Mouse (Mus musculus) thymus, adult 2 months (tissue): ENCODE data around the gene Mmp14. TPM values are rescaled to one million over a fixed set of nuclear protein-coding genes. Genes with fewer than 3 reads are reported as not detected.
A peak's percentile ranks its signal among the peaks of the same experiment; 100 is the strongest.

ENCODE experiments used
- DNase-seq: peaks from one replicate; pipeline ENCODE4 v3.0.0; 2021
- H3K27ac ChIP-seq: fragments of 200-500 bp; 2 replicates; pipeline ENCODE4 v1.5.1; 2012; ENCODE audit warnings: low read length, control low read depth; ENCODE audit not compliant: control insufficient read depth, insufficient read depth
- H3K27me3 ChIP-seq: fragments of 200-500 bp; 2 replicates; pipeline ENCODE4 v1.6.1; 2012; ENCODE audit warnings: mild to moderate bottlenecking, low read length, moderate library complexity, mixed read lengths; ENCODE audit not compliant: control insufficient read depth, insufficient read depth
- H3K36me3 ChIP-seq: fragments of 200-500 bp; 2 replicates; pipeline ENCODE4 v1.6.1; 2012; ENCODE audit warnings: mild to moderate bottlenecking, low read length, moderate library complexity; ENCODE audit not compliant: control insufficient read depth, insufficient read depth
- H3K4me1 ChIP-seq: fragments of 200-500 bp; replicated peaks from 2 replicates; pipeline ENCODE4 v1.6.1; 2012; ENCODE audit warnings: low read length; ENCODE audit not compliant: control insufficient read depth, insufficient read depth
- H3K4me3 ChIP-seq: fragments of 200-500 bp; 2 replicates; pipeline ENCODE4 v1.5.1; 2012; ENCODE audit warnings: mild to moderate bottlenecking, low read length, control low read depth, moderate library complexity; ENCODE audit not compliant: control insufficient read depth, insufficient read depth
- CTCF ChIP-seq: fragments of 200-500 bp; IDR thresholded peaks from 2 replicates; pipeline ENCODE4 v1.5.1; 2012; ENCODE audit warnings: mild to moderate bottlenecking, control low read depth, low read length, moderate library complexity, borderline replicate concordance; ENCODE audit not compliant: control insufficient read depth, poor library complexity, insufficient read depth; ENCODE audit errors: extremely low read depth
- POLR2A ChIP-seq: fragments of 200-500 bp; IDR thresholded peaks from 2 replicates; pipeline ENCODE4 v1.6.1; 2012; ENCODE audit warnings: mild to moderate bottlenecking, low read length, control low read depth, moderate library complexity; ENCODE audit not compliant: control insufficient read depth, poor library complexity, insufficient read depth; ENCODE audit errors: extremely low read depth
- WGBS: fragments of 180-500 bp; shearing (Covaris S2); methylation state at CpG from one replicate; pipeline ENCODE4 v1.1.7; 2018; 5-methylcytosine and 5-hydroxymethylcytosine counted together
- polyA plus RNA-seq: library from polyadenylated mRNA; depleted of rRNA; stranded (reverse); fragments of >200 nt; gene quantifications from 2 replicates; pipeline ENCODE4 v1.2.3, GENCODE M21; 2012

Mmp14 gene
- polyA plus RNA-seq, 1 experiment = 76.5 TPM

DNA sequence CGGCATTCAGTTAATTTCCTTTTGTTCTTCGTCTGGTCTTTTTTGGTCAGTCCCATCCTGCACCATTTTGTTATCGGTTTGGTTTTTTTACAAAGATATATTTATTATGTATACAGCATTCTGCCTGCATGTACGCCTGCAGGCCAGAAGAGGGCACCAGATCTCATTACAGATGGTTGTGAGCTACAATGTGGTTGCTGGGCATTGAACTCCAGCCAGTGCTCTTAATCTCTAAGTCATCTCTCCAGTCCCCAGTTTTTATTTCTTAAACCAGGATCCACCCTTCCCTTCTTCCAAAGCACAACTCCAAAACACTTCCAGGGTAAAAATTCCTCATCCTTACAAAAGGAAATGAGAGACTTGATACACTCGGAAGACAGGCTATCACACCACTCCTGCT, 8.0 kb upstream of the Mmp14 start:
- Histone ChIP-seq H3K36me3 (no peaks in the 10 kb centered on the region), H3K27me3 (no peaks in the 10 kb centered on the region), H3K27ac (no peak overlapping the region), H3K4me3 (no peak overlapping the region), H3K4me1 (no peaks in the 10 kb centered on the region; the same call in 1 of the 2 replicates)
- no peak for TF ChIP-seq CTCF
- no peak for TF ChIP-seq POLR2A
- peak; percentile 35 for DNase-seq
- 67% methylated on average over 5 of the region's 5 CpGs for WGBS

DNA sequence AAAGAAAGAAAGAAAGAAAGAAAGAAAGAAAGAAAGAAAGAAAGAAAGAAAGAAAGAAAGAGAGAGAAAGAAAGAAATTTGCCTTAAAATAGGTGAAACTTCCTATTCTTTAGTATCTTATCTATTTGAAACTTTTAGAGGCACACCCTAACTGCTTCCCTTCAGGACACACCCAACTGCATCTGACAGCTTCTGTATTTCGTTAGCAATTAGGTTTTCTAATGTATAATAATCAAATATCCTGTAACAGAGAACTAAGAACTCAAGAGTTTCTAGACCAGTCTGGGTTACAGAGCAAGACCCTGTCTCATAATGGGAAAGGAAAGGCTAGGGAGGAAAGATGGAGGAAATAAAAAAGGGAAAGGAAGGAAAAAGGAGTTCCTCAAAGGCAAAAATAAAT, 6.8 kb upstream of the Mmp14 start:
- TF ChIP-seq CTCF (no peak), POLR2A (no peak)
- Histone ChIP-seq H3K36me3 (no peaks in the 10 kb centered on the region), H3K4me3 (no peak overlapping the region), H3K27ac (no peak overlapping the region), H3K27me3 (no peaks in the 10 kb centered on the region), H3K4me1 (peaks cover 5% of the 10 kb centered on the region)
- WGBS = 91% methylated on average over 1 of the region's 1 CpGs
- DNase-seq = no peak

DNA sequence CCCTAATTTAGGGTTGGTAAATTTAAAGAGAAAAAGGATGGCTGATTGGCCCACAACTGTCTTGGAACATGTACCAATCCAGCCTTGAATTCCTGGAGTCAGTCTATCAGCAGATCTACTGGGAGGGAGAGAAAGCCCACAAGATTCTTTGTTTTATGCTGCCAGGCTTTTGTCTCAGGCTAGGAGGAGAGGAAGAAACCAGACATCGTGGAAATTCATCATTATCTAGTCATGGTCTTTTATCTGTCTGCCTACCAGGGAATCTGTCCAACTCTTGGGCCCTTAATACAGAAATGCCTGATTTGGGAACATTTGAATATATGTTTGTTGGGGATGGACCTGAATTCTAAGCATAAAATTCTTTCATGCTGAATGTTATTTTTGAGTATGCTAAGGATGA, 5.9 kb upstream of the Mmp14 start:
- Histone ChIP-seq H3K4me3 (no peak overlapping the region), H3K27ac (no peak overlapping the region)
- WGBS = 85% methylated on average over 1 of the region's 1 CpGs

DNA sequence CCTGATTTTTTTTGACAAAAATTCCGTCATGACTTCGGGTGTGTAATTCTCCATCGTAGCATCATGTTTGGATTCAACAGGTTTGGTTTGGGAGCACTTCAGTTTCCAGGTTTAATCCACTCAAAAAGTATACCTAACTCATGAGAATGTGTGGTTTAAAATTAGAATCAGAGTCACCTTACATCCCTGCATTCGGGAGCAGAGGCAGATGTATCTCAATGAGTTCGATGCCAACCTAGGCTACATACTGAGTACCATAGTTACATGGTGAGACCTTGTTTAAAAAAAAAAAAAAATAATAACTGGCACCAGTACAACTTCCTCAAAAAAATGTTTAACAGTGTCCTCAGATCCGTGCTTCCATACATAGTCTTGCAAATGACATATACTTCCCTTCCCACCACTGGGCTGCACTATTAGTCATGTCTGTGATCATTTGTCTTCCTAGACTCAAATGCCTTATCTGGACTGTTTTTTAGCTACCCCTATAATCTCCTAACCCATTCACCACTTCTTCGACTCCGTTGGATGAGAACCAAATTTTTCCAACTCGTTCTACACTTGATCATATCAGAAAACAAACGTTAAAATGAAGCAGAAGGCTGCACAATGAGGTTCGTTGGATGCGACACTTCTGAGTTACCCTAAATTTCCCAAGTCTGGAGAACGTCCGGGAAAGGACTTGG, 5.3 kb upstream of the Mmp14 start:
- Histone ChIP-seq H3K4me1 (peaks cover 7% of the 10 kb centered on the region), H3K4me3 (peak overlapping the region; percentile 56), H3K27me3 (no peaks in the 10 kb centered on the region), H3K27ac (peak overlapping the region; percentile 63), H3K36me3 (no peaks in the 10 kb centered on the region)
- no peak for DNase-seq
- 28% methylated on average over 14 of the region's 14 CpGs for WGBS
- TF ChIP-seq POLR2A (no peak), CTCF (no peak)

More for the DNA sequence above, 5.9 kb upstream of the Mmp14 start:
- Histone ChIP-seq H3K27me3 (no peaks in the 10 kb centered on the region), H3K4me1 (peaks cover 5% of the 10 kb centered on the region), H3K36me3 (no peaks in the 10 kb centered on the region)
- DNase-seq = no peak
- TF ChIP-seq POLR2A (no peak), CTCF (no peak)

DNA sequence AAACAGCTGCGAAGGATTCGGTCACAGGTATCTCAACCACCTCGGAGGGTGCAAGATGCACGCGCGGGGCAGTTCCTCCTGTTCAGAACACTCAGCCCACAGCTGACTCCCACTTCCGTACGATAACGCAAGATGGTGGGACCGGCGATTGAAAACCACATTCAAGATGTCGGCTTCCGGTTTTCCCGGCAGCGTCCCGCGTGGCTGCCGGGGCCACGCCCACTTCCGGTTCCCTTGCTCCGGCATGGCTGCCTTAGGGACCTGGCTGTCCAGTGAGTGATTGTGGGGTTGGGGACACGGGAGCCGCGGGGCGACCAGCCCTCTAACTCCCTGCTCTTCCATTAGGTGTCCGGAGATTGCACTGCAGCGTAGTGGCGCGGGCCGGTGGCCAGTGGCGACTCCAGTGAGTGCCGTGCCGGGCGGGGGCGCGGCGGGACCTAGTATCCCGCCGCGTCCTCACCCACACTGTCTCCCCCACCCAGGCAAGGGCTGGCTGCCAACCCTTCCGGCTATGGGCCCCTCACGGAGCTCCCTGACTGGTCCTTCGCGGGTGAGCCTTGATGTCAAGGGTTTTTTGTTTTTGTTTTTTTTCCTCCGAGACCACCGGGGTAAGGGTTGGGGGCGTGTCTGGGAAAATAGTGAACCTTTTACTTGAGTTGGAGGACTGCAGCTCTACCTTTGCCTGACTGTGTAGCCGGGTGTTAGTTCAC, 4.6 kb upstream of the Mmp14 start, which contains the start of gene Mrpl52:
Mrpl52 (plus strand) TSS at position 221 of the 710 bp plus-strand sequence.
- H3K4me1 ChIP-seq = peaks cover 14% of the 10 kb centered on the region
- peaks cover 4% of the 10 kb centered on the region; the same call in 1 of the 2 replicates for H3K27me3 ChIP-seq
- WGBS = 2% methylated on average over 48 of the region's 48 CpGs
- peak within 1 kb of the TSS; percentile 56 for H3K4me3 ChIP-seq
- no peaks in the 10 kb centered on the region for H3K36me3 ChIP-seq
- 0 out of 2 replicates have a peak, but pooled peaks have one; percentile 34 for TF ChIP-seq CTCF
- peak; percentile 65; the same call in 1 of the 2 replicates for TF ChIP-seq POLR2A
- H3K27ac ChIP-seq = peak within 1 kb of the TSS; percentile 63
- peak; percentile 91 for DNase-seq

DNA sequence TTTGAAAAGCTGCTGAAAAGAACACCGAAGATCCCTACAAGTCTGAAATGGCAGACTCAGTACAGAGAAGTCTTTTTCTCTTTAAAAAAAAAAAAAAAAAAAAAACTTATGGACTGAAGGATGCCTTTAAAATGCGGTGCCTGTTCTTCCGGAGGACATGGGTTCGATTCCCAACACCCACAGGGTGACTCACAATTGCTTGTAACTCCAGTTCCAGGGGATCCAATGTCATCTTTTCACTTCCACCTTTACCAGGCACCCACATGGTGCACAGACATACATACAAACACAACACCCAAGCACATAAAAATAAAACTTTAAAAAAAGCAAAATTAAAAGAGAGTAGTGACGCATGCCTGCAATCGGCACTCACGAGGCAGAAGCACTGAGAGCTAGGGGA, 3.7 kb upstream of the Mmp14 start:
- peaks cover 19% of the 10 kb centered on the region for H3K4me1 ChIP-seq
- DNase-seq = no peak
- WGBS = 93% methylated on average over 7 of the region's 7 CpGs
- no peak for TF ChIP-seq CTCF
- TF ChIP-seq POLR2A = no peak
- H3K4me3 ChIP-seq = no peak overlapping the region
- H3K36me3 ChIP-seq = no peaks in the 10 kb centered on the region
- H3K27me3 ChIP-seq = peaks cover 6% of the 10 kb centered on the region; the same call in 1 of the 2 replicates
- H3K27ac ChIP-seq = no peak overlapping the region

DNA sequence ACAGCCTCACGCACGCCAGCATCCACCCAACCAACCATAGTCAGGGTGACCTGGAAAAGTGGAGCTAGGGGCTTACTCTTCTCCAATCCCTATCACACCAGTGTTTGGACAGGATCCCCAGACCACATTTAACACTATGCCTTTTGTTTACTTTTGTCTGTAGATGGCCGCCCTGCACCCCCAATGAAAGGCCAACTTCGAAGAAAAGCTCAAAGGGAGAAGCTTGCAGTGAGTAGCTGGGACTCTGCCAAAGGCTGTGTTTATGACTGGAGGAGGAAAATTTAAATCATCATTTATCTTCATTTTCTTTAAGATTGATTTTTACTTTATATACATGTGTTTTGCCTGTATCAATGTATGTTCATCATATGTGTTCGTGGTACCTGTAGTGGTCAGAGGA, 3.0 kb upstream of the Mmp14 start:
- TF ChIP-seq CTCF (no peak), POLR2A (no peak)
- Histone ChIP-seq H3K36me3 (no peaks in the 10 kb centered on the region), H3K4me3 (no peak overlapping the region), H3K27me3 (peaks cover 6% of the 10 kb centered on the region; the same call in 1 of the 2 replicates), H3K4me1 (peaks cover 26% of the 10 kb centered on the region), H3K27ac (no peak overlapping the region)
- no peak for DNase-seq
- WGBS = 96% methylated on average over 5 of the region's 5 CpGs
